Mouse (Mus musculus): ENCODE data around the gene Catsper3. TPM values are rescaled to one million over a fixed set of nuclear protein-coding genes. Genes with fewer than 3 reads are reported as not detected.

Gene Catsper3
- total and polyA plus RNA-seq, 3 experiments = not detected

DNA sequence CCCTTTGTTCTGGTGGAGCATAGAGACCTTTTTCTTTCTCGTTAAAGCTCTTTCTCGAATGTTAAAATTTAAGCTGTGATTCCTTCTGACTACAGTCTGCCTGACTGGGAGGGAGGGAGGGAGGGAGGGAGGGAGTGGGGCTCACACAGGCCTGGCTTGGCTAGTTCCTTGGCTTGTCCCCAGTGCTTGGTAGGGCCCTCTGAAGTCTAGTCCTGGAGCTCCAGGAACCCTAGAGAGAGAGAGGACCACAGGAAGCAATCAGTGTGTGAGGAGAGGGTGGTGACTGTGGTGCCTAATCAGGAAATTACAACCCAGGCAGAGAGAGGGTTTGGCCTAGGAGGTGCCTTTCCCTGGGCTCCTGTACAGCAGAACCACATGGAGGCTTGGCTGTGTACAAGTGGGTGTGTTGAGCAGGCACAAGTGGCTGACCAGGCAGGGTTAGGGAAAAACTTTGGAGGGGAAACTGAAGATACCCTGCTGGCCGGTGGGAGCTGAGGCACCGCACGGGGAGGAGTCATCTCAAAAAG, 29.2 kb downstream of the Catsper3 start:
- Histone ChIP-seq H3K36me3 (ENCODE audit: control insufficient read depth in 1 of 2, insufficient read depth in 2 of 2, low read length in 2 of 2) (no peaks in the 10 kb centered on the region), H3K4me1 (ENCODE audit: control insufficient read depth in 1 of 2, insufficient read depth in 2 of 2, low read length in 2 of 2) (no peaks in the 10 kb centered on the region), H3K4me3 (ENCODE audit: control insufficient read depth in 1 of 2, insufficient read depth in 1 of 2, low read depth in 2 of 2, low read length in 2 of 2) (no peak overlapping the region), H3K27ac (ENCODE audit: control insufficient read depth, low read depth, low read length) (no peak overlapping the region), H3K9ac (ENCODE audit: control insufficient read depth, low read depth, low read length, poor library complexity, severe bottlenecking) (no peak overlapping the region), H3K9me3 (replicated peaks; ENCODE audit: insufficient read depth, low read length) (no peaks in the 10 kb centered on the region), H3K79me2 (ENCODE audit: control insufficient read depth, insufficient read depth, low read length, poor library complexity) (no peaks in the 10 kb centered on the region), H3K27me3 (ENCODE audit: control insufficient read depth in 1 of 2, insufficient read depth in 2 of 2, low read length in 2 of 2) (no peaks in the 10 kb centered on the region)
- DNase-seq (ENCODE audit: low read depth, low spot score) = no peak
- TF ChIP-seq MYB (IDR thresholded peaks at IDR 0.05; ENCODE audit: low read depth, low read length) (no peak), TBP (IDR thresholded peaks at IDR 0.05; ENCODE audit: low read depth, low read length) (no peak), POLR2AphosphoS5 (IDR thresholded peaks at IDR 0.05; ENCODE audit: borderline replicate concordance, low read depth, low read length) (no peak), MAX (IDR thresholded peaks at IDR 0.05; ENCODE audit: low read length) (no peak), CTCF (IDR thresholded peaks at IDR 0.05 in 2 of 3, conservative IDR thresholded peaks at IDR 0.05 in 1 of 3; ENCODE audit: control insufficient read depth in 1 of 3, insufficient read depth in 1 of 3, low read depth in 2 of 3, low read length in 3 of 3, poor library complexity in 1 of 3, severe bottlenecking in 1 of 3) (no peak), SMC3 (IDR thresholded peaks at IDR 0.05; ENCODE audit: low read depth, low read length) (no peak), POLR2A (IDR thresholded peaks at IDR 0.05; ENCODE audit: control insufficient read depth in 1 of 2, insufficient read depth in 1 of 2, low read depth in 1 of 2, low read length in 2 of 2, poor library complexity in 1 of 2) (no peak), CHD1 (IDR thresholded peaks at IDR 0.05; ENCODE audit: low read depth, low read length) (no peak), USF2 (IDR thresholded peaks at IDR 0.05; ENCODE audit: borderline replicate concordance in 1 of 2, insufficient read depth in 1 of 2, low read depth in 1 of 2, low read length in 2 of 2) (no peak), CHD2 (IDR thresholded peaks at IDR 0.05; ENCODE audit: low read length) (no peak), UBTF (IDR thresholded peaks at IDR 0.05; ENCODE audit: borderline replicate concordance, insufficient read depth, low read depth, low read length) (no peak), TCF12 (IDR thresholded peaks at IDR 0.05; ENCODE audit: low read depth, low read length) (no peak), MAFK (IDR thresholded peaks at IDR 0.05; ENCODE audit: borderline replicate concordance, low read depth, low read length) (no peak)

DNA sequence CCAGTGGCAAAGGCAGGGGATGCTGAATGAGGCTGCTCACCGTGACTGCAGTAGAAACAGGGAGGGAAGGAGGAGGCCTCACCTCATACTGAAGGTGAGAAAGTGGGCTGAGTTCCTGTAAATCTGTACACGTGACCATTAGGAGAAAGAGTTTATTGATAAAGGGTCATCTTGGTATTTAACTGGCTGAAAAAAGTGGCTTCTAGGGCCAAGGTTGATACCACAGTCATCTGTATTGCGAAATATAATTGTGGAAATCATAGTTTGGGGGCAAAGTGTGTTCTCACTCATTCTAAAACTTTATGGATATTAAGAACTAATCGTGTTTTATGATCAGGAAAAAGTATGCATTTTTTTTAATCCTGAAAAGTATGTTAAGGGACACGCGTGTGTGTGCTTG, 30.5 kb downstream of the Catsper3 start:
- H3K9me3 ChIP-seq (replicated peaks; ENCODE audit: insufficient read depth, low read length) = no peaks in the 10 kb centered on the region
- DNase-seq (ENCODE audit: low read depth, low spot score) = no peak
- no peak overlapping the region for H3K4me3 ChIP-seq (ENCODE audit: control insufficient read depth in 1 of 2, insufficient read depth in 1 of 2, low read depth in 2 of 2, low read length in 2 of 2)
- no peaks in the 10 kb centered on the region for H3K4me1 ChIP-seq (ENCODE audit: control insufficient read depth in 1 of 2, insufficient read depth in 2 of 2, low read length in 2 of 2)
- no peak for TF ChIP-seq ZC3H11A (IDR thresholded peaks at IDR 0.05; ENCODE audit: low read depth, low read length)
- TF ChIP-seq MXI1 (IDR thresholded peaks at IDR 0.05; ENCODE audit: low read depth, low read length) = no peak
- TF ChIP-seq MAX (IDR thresholded peaks at IDR 0.05; ENCODE audit: low read length) = no peak
- TF ChIP-seq NRF1 (IDR thresholded peaks at IDR 0.05; ENCODE audit: insufficient read depth, low read depth, low read length, poor library complexity, severe bottlenecking) = no peak
- no peak overlapping the region for H3K27ac ChIP-seq (ENCODE audit: control insufficient read depth, low read depth, low read length)
- no peaks in the 10 kb centered on the region for H3K27me3 ChIP-seq (ENCODE audit: control insufficient read depth in 1 of 2, insufficient read depth in 2 of 2, low read length in 2 of 2)
- H3K79me2 ChIP-seq (ENCODE audit: control insufficient read depth, insufficient read depth, low read length, poor library complexity) = no peaks in the 10 kb centered on the region
- H3K36me3 ChIP-seq (ENCODE audit: control insufficient read depth in 1 of 2, insufficient read depth in 2 of 2, low read length in 2 of 2) = no peaks in the 10 kb centered on the region
- H3K9ac ChIP-seq (ENCODE audit: control insufficient read depth, low read depth, low read length, poor library complexity, severe bottlenecking) = no peak overlapping the region

Measured in MEL (cell line).